Mouse (Mus musculus): ENCODE data around the gene Ehd4. TPM values are rescaled to one million over a fixed set of nuclear protein-coding genes. Genes with fewer than 3 reads are reported as not detected.

Ehd4 gene
- total RNA-seq, 2 experiments from 2014 or later, result 13.2 to 18.8 TPM

DNA sequence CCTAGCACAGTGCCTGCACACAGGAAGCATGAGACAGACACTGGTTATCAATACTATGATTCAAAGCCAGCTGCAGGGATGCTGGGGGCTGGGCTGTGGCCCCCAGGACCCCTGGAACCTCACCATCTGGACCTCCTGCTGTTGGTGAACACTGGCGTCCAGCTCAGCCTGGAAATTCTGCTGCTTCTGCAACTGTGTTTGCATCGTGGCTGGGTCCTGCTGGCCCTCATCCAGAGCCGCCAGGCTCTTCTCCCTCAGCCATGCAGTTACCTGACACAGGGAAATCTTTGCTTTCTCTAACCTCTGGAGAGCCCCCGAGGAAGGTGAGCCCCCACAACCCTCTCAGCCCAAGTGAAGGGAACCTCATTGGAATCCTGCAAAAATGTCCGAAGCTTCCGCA, 103.0 kb downstream of the Ehd4 start:
- intact Hi-C loops (cut with DNase I), result no loop called here
- DNase-seq (ENCODE audit: low spot score in 2 of 2), result no peak

- intact Hi-C loops (cut with DNase I), result no loop called here
- DNase-seq (ENCODE audit: low spot score in 2 of 2), result peak in 1 of 2 experiments; percentile 53
Measured at GRCm38 (mm10) chr2:120049632-120050274, 104.7 kb downstream of the Ehd4 start.

DNA sequence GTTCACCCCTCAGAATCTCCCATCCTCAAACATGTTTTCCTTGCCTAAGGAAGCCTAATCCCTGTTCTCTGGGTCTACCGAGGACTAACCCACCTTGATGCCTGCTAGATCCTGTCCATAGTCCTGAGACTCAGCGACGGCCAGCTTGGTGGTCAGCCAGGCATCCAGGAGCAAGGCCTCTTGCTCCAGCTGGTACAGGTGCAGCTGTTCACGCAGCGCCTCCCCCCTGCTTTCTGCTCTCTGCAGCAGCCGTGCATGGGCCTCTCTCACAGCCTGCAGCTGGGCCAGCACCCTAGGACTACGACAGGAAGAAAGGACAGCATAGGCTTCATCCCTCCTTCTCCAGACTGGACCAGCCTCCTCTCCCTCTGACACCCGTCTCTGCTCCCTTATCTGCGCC, 106.2 kb downstream of the Ehd4 start:
- DNase-seq (ENCODE audit: low spot score in 2 of 2), result no peak
- intact Hi-C loops (cut with DNase I), result no loop called here

DNA sequence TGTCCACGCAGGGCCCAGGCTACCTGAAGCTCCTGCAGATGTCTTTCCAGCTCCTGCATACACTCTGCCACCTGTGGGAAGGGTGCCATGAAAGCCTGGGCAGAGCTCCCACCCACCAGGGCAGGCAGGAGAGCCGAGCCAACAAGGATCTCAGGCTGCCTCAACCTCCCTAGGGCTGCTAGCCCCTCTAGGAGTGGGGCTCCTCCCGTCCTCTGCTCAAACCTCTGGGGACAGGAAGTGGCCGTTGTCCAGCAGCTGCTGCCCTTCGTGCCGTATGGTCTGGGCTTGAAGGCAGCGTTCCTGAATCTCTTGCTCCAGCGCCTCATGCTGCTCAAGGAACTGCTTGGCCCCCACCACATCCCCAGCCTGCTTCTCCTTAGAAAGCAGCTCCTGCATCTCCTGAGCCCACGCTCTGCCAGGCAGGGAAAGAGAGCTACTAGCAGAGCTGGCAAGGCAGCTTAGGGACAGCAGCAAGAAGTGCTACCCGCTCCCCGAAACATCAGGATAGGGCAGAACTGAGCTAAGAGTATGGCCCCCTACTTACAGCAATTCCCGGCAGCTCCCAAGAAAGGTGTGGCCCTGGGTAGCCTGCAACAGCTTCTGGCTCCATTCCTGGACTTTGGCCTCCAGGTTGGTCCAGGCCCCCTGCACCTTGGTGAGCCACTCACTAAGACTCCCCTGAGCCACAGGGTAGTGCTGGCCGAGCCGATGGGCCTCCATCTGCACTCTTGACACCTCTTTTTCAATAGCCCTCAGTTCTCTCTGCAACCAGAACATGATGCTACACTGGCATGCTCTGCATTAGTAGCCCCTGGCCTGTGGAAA, 107.7 kb downstream of the Ehd4 start:
- peak; percentile 53 to 84 for DNase-seq (ENCODE audit: low spot score in 2 of 2)
- intact Hi-C loops (cut with DNase I), result no loop called here

DNA sequence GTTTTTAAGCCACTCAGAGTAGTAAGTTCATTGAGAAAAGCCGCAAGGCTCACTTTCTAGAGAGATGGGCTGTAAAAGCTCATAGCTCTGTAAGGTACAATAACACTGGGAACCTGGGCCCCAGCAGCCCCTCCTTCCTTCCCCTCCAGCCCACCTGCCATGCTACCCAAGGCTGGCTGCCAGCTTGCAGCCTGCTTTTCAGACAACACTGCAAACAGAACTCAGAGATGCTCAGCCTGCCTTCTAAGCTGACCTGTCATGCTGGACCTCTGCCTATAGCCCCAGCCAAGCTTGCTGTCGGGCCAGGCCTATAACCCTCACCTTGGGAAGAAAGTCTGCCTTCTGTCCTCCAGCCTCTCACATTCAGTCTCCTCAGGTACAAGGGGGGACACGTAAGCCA, 109.7 kb downstream of the Ehd4 start:
- no peak for DNase-seq (ENCODE audit: low spot score in 2 of 2)
- intact Hi-C loops (cut with DNase I), result loop anchor here (1.0 kb wide), 1 partner anchor 25 kb away; no protein-coding TSS in a partner anchor

- intact Hi-C loops (cut with DNase I), result loop anchor here (1.0 kb wide), 1 partner anchor 25 kb away; no protein-coding TSS in a partner anchor
- DNase-seq (ENCODE audit: low spot score in 2 of 2), result peak; percentile 56 to 91
Measured at GRCm38 (mm10) chr2:120044101-120044603, 110.3 kb downstream of the Ehd4 start.

GRCm38 (mm10) chr2:120040991-120041390, 113.4 kb downstream of the Ehd4 start:
- DNase-seq (ENCODE audit: low spot score in 2 of 2), result no peak
- intact Hi-C loops (cut with DNase I), result no loop called here

Other genes starting within 250 kb of the Ehd4 start
- 10 to 100 TPM; 52.2 to 52.7 TPM for gene Mapkbp1, start 181.9 kb downstream of the Ehd4 start, total RNA-seq (2021)
- gene Jmjd7, start 127.1 kb downstream of the Ehd4 start, total RNA-seq (2021), result 1 to 10 TPM; 3.5 to 4.3 TPM
- 1 to 10 TPM in 1 of 2 experiments, under 1 TPM in 1; 0.78 to 1.9 TPM for gene Gm28042, start 127.1 kb downstream of the Ehd4 start, total RNA-seq (2021)
- gene Pla2g4b, start 121.2 kb downstream of the Ehd4 start, total RNA-seq (2021), result 1 to 10 TPM; 2.1 to 3.0 TPM
- gene Pla2g4e, start 90.7 kb upstream of the Ehd4 start, total RNA-seq (2021), result 10 to 100 TPM; 18.9 to 21.8 TPM
- gene Pla2g4d, start 134.6 kb upstream of the Ehd4 start, total RNA-seq (2021), result not detected
- not detected for gene Pla2g4f, start 159.6 kb upstream of the Ehd4 start, total RNA-seq (2021)
- 10 to 100 TPM; 68.7 to 69.9 TPM for gene Vps39, start 198.5 kb upstream of the Ehd4 start, total RNA-seq (2021)
- gene Ganc, start 249.3 kb upstream of the Ehd4 start, total RNA-seq (2021), result 10 to 100 TPM; 12.6 to 15.7 TPM
- 10 to 100 TPM; 41.3 to 44.4 TPM for gene Tmem87a, start 249.5 kb upstream of the Ehd4 start, total RNA-seq (2021)

Data from left cerebral cortex, postnatal 25 days (tissue).